Mouse (Mus musculus) intestine, postnatal 0 days (tissue): ENCODE data around the gene Nup188. TPM values are rescaled to one million over a fixed set of nuclear protein-coding genes. Genes with fewer than 3 reads are reported as not detected.

Source experiments
- ATAC-seq: fragments of 200-750 bp; cut with Nextera tagmentation; 2 replicates; pipeline ENCODE4 v1.8.0; 2017; ENCODE audit warnings: mild to moderate bottlenecking, moderate TSS enrichment, moderate library complexity
- H3K27ac ChIP-seq: fragments of 300-500 bp; sonication (generic); 2 replicates; pipeline ENCODE4 v1.5.1; 2014; ENCODE audit warnings: mild to moderate bottlenecking, low read depth, low read length, moderate library complexity
- H3K27me3 ChIP-seq: fragments of 300-500 bp; sonication (generic); replicated peaks from 2 replicates; pipeline ENCODE4 v1.6.1; 2014; ENCODE audit warnings: low read length, mixed read lengths; ENCODE audit not compliant: control insufficient read depth, insufficient read depth
- H3K36me3 ChIP-seq: fragments of 300-500 bp; sonication (generic); 2 replicates; pipeline ENCODE4 v1.6.1; 2014; ENCODE audit warnings: mild to moderate bottlenecking, moderate library complexity; ENCODE audit not compliant: control insufficient read depth, insufficient read depth
- H3K4me1 ChIP-seq: fragments of 300-500 bp; sonication (generic); replicated peaks from 2 replicates; pipeline ENCODE4 v1.6.1; 2014; ENCODE audit warnings: antibody characterized with exemption, low read length, mixed read lengths; ENCODE audit not compliant: control insufficient read depth, insufficient read depth
- H3K4me2 ChIP-seq: fragments of 300-500 bp; sonication (generic); replicated peaks from 2 replicates; pipeline ENCODE4 v1.6.1; 2014; ENCODE audit warnings: low read depth, mild to moderate bottlenecking, moderate library complexity
- H3K4me3 ChIP-seq: fragments of 300-500 bp; sonication (generic); 2 replicates; pipeline ENCODE4 v1.5.1; 2014; ENCODE audit warnings: low read depth, low read length
- H3K9ac ChIP-seq: fragments of 300-500 bp; sonication (generic); 2 replicates; pipeline ENCODE4 v1.6.1; 2014; ENCODE audit warnings: mild to moderate bottlenecking, low read depth, low read length
- H3K9me3 ChIP-seq: fragments of 300-500 bp; sonication (generic); 2 replicates; pipeline ENCODE4 v1.6.1; 2016; ENCODE audit warnings: mixed run types; ENCODE audit not compliant: control insufficient read depth
- CTCF ChIP-seq: sonication (generic); IDR thresholded peaks from 2 replicates; pipeline ENCODE4 v1.5.1; 2016; ENCODE audit warnings: low read depth, mild to moderate bottlenecking, control low read depth, antibody characterized with exemption, moderate library complexity
- WGBS: fragments of 180-500 bp; shearing (Covaris S2); extraction: QIAGEN DNeasy Blood & Tissue Kit; methylation state at CpG from one replicate; pipeline ENCODE4 v1.1.7; 2014; 5-methylcytosine and 5-hydroxymethylcytosine counted together
- polyA plus RNA-seq: library from polyadenylated mRNA; unstranded; fragments of >200 nt; fragmentation: Nextera tagmentation; extraction: Ambion mirVana; gene quantifications from 2 replicates; pipeline ENCODE4 v1.2.1, GENCODE M21; 2015

Gene Nup188
- polyA plus RNA-seq, 1 experiment from 2014 or later, result 9.1 TPM

- H3K9me3 ChIP-seq, result no peaks in the 10 kb centered on the region
- no peak overlapping the region for H3K4me3 ChIP-seq
- H3K36me3 ChIP-seq, result peaks cover 83% of the 10 kb centered on the region
- H3K4me1 ChIP-seq, result no peaks in the 10 kb centered on the region
- no peak for ATAC-seq
- no peak for TF ChIP-seq CTCF
- no peak overlapping the region for H3K27ac ChIP-seq
- H3K9ac ChIP-seq, result no peak overlapping the region
- H3K4me2 ChIP-seq, result no peak overlapping the region
- no peaks in the 10 kb centered on the region for H3K27me3 ChIP-seq
- 89% methylated on average over 10 of the region's 10 CpGs for WGBS
Observed at GRCm38 (mm10) chr2:30380564-30381376, 94.6 kb downstream of the Nup188 start.

DNA sequence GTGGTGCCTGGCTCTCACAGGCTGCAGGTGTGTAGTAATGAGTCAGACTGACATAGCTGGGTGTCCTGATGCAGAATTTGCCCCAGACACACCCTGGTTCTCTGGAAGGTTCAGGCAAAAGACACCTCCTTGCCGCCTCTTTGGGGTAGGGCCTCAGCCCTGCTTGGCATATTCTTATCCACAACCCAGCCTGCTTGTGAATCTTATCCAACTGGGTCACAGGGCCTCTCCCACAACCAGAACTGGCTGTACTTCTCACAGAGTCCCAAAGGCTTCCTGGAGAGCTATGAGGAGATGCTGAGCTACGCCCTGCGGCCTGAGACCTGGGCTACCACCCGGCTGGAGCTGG, 95.2 kb downstream of the Nup188 start:
- Histone ChIP-seq H3K27ac (no peak overlapping the region), H3K4me1 (no peaks in the 10 kb centered on the region), H3K9ac (no peak overlapping the region), H3K36me3 (peaks cover 78% of the 10 kb centered on the region), H3K9me3 (no peaks in the 10 kb centered on the region), H3K4me3 (no peak overlapping the region), H3K27me3 (no peaks in the 10 kb centered on the region), H3K4me2 (no peak overlapping the region)
- TF ChIP-seq CTCF, result no peak
- WGBS, result 90% methylated on average over 4 of the region's 4 CpGs
- ATAC-seq, result no peak

DNA sequence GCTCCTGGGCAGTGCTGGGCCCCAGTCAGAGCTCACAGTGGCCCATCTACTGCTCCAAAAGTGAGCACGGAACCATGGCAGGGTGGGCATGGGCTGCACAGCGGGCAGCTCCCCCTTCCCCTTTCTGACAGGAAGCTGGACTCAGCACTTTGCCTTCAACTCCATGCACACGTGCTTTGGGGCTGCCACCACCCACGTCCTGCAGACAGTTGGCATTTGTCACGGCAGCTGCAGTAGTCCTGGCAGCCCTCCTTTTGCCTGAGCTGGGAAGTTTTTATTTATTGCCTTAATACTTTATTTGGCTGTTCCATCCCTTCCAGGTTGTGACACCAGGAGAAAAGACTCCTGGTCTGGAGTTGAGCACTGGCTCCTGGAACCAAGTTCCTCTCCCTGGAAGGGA, 98.6 kb downstream of the Nup188 start:
- 83% methylated on average over 5 of the region's 5 CpGs for WGBS
- no peaks in the 10 kb centered on the region for H3K27me3 ChIP-seq
- no peak overlapping the region for H3K27ac ChIP-seq
- H3K4me1 ChIP-seq, result no peaks in the 10 kb centered on the region
- no peak overlapping the region for H3K4me3 ChIP-seq
- no peak overlapping the region for H3K9ac ChIP-seq
- H3K4me2 ChIP-seq, result no peak overlapping the region
- peaks cover 46% of the 10 kb centered on the region for H3K36me3 ChIP-seq
- no peak for TF ChIP-seq CTCF
- no peak for ATAC-seq
- H3K9me3 ChIP-seq, result no peaks in the 10 kb centered on the region

- 79% methylated on average over 4 of the region's 4 CpGs for WGBS
- no peak for TF ChIP-seq CTCF
- no peaks in the 10 kb centered on the region for H3K27me3 ChIP-seq
- no peak overlapping the region for H3K9ac ChIP-seq
- peaks cover 46% of the 10 kb centered on the region for H3K36me3 ChIP-seq
- no peaks in the 10 kb centered on the region for H3K9me3 ChIP-seq
- no peak overlapping the region for H3K27ac ChIP-seq
- H3K4me1 ChIP-seq, result no peaks in the 10 kb centered on the region
- ATAC-seq, result no peak
- H3K4me2 ChIP-seq, result no peak overlapping the region
- H3K4me3 ChIP-seq, result no peak overlapping the region
Observed at GRCm38 (mm10) chr2:30385591-30385990, 99.4 kb downstream of the Nup188 start.

GRCm38 (mm10) chr2:30386913-30387312, 100.7 kb downstream of the Nup188 start:
- Histone ChIP-seq H3K9ac (no peak overlapping the region), H3K36me3 (peaks cover 39% of the 10 kb centered on the region), H3K4me3 (no peak overlapping the region), H3K27me3 (no peaks in the 10 kb centered on the region), H3K9me3 (no peaks in the 10 kb centered on the region), H3K27ac (no peak overlapping the region), H3K4me1 (no peaks in the 10 kb centered on the region), H3K4me2 (no peak overlapping the region)
- TF ChIP-seq CTCF, result no peak
- WGBS, result 85% methylated on average over 9 of the region's 9 CpGs
- no peak for ATAC-seq

GRCm38 (mm10) chr2:30389000-30389399, 102.8 kb downstream of the Nup188 start:
- Histone ChIP-seq H3K27ac (no peak overlapping the region), H3K4me2 (no peak overlapping the region), H3K9ac (no peak overlapping the region), H3K27me3 (no peaks in the 10 kb centered on the region), H3K4me1 (0 out of 2 replicates have a peak, but pooled peaks cover 4% of the 10 kb centered on the region), H3K36me3 (peaks cover 18% of the 10 kb centered on the region; the same call in 1 of the 2 replicates), H3K4me3 (no peak overlapping the region), H3K9me3 (no peaks in the 10 kb centered on the region)
- 91% methylated on average over 2 of the region's 2 CpGs for WGBS
- TF ChIP-seq CTCF, result peak; percentile 28; the same call in 1 of the 2 replicates
- no peak for ATAC-seq
